Mouse (Mus musculus): ENCODE data around the gene Rps6ka5. TPM values are rescaled to one million over a fixed set of nuclear protein-coding genes. Genes with fewer than 3 reads are reported as not detected.
A peak's percentile ranks its signal among the peaks of the same experiment; 100 is the strongest.

The Rps6ka5 gene
- total RNA-seq, 2 experiments from 2014 or later, result 17.1 to 17.6 TPM

GRCm38 (mm10) chr12:100727891-100728290 lies 1.1 kb upstream of the Rps6ka5 start:
- DNase-seq (ENCODE audit: low spot score in 2 of 2), result no peak

GRCm38 (mm10) chr12:100725458-100725786 lies 1.4 kb downstream of the Rps6ka5 start:
- DNase-seq (ENCODE audit: low spot score in 2 of 2), result no peak

DNA sequence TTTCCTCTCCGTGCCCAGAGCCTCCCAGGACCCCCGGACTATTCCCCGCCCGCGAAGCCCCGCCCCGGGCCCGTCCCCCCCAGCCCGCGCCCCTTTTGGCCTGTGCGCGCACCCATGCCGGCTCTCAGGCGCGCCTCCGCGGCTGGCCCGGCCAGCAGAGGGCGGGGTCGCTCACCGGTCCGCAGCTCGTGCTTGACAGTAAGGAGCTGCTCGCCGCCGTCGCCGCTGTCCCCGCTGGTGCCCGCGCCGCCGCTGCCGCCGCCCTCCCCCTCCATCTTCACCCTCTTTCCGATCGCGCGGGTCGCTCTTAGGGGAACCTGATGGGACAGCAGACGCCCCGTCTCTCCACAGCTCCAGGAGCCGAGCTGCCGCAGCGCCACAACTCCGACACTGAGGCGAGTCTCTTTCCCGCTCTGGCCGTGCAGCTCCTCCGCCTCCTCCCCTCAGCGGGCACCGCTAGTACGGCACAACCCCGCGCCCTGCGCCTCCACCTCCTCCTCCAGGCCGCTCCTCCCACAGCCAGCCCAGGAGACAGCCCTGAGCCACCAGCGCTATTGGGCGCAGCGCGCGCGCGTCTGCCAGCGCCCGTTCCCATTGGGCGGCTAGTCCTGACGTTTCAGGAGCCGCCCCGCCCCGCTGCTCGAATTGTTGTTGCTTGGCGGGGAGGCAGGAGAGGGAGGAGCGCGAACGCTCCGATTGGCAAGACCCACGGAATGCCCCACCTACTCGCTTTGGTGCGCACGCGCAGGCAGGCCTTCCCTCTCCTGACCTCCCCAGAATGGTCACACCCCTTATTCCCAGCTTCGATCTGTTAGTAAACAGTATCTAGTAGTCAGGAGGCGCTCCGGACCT lies 2.0 kb downstream of the Rps6ka5 start:
- peak; percentile 98 to 100 for DNase-seq (ENCODE audit: low spot score in 2 of 2)

- no peak for DNase-seq (ENCODE audit: low spot score in 2 of 2)
Observed at GRCm38 (mm10) chr12:100724182-100724581, 2.6 kb downstream of the Rps6ka5 start.

- no peak for DNase-seq (ENCODE audit: low spot score in 2 of 2)
Observed at GRCm38 (mm10) chr12:100720801-100721200, 6.0 kb downstream of the Rps6ka5 start.

- no peak for DNase-seq (ENCODE audit: low spot score in 2 of 2)
Observed at GRCm38 (mm10) chr12:100717446-100717845, 9.3 kb downstream of the Rps6ka5 start.

- DNase-seq (ENCODE audit: low spot score in 2 of 2), result no peak
Observed at GRCm38 (mm10) chr12:100716969-100717368, 9.8 kb downstream of the Rps6ka5 start.

GRCm38 (mm10) chr12:100711819-100712218 lies 15.0 kb downstream of the Rps6ka5 start:
- DNase-seq (ENCODE audit: low spot score in 2 of 2), result no peak

DNA sequence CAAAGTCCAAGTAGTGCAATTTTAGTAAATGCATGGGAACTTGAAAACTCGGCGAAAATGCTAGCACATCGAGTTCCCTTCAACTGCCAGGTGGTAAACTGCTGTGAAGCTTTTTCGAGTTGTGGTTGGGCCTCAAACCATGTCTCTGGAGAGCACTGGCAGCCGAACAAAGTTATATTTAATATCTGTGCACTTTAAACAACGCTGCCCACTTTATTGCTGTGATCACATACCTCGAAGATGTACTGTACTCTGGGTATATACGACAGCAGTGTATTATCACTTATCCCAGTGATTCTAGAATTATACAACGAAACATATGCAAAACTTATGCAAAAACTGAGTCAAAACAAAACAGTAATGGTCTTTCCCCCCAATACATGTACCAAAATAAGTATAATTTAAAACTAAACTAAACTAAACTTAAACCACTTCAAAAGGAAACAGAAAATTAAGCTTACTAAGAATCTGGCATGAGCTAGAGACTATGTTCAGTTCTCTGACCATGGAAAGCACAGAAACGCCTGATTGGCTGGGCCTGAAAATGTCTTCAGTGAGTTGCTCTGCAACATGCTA lies 15.6 kb downstream of the Rps6ka5 start:
- no peak for DNase-seq (ENCODE audit: low spot score in 2 of 2)

DNA sequence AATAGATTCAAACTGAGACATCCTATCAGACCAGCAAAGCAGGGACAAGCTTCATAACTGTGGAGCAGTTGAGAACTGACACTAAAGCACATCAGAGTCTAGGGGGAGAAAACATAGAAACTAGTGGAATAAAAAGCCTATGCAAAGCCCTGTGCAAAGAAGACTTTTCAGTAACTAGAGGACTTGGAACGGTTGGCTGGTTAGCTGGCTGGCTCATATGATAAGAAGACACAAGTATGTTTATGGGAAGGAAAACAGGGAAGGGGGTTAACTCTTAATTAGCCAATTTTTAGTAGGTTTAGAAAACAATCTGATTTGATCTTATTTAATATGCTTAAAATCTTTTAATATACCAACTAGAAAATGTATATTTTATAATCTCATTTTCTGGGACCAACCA lies 16.4 kb downstream of the Rps6ka5 start:
- DNase-seq (ENCODE audit: low spot score in 2 of 2), result no peak

- DNase-seq (ENCODE audit: low spot score in 2 of 2), result no peak
Observed at GRCm38 (mm10) chr12:100707312-100707711, 19.5 kb downstream of the Rps6ka5 start.

DNA sequence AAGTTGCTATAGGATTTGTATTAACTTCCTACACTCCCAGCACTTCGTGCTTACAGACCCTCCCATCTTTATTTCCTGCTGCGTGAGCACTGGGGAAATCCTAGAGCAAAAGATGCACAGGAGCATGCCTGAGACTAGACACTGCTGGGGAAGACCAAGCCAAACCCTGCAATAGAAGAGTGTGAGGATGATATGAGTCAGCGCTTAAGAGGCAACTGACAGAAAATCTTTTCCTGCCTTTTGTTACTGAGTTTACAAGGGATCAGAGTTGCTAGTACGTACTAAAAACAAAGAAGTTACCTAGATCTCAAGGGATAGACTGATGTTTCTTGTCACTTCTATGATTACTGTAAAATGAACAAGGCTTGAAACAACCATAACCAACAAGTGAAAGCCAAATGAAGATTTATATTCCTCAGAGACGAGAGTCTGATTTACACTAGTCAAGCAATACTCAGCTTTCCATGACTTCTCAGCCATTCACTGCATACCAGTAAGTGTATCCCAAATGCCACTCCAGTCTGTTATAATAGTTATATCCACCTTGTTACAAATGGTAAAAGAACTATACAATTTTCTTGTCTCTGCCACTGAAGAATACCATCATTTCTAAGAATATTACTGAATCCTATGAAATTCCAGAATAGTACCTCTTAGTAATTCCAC lies 21.6 kb downstream of the Rps6ka5 start:
- no peak for DNase-seq (ENCODE audit: low spot score in 2 of 2)

GRCm38 (mm10) chr12:100698019-100698418 lies 28.8 kb downstream of the Rps6ka5 start:
- DNase-seq (ENCODE audit: low spot score in 2 of 2), result no peak

- peak in 1 of 2 experiments; percentile 9 for DNase-seq (ENCODE audit: low spot score in 2 of 2)
Observed at GRCm38 (mm10) chr12:100696621-100697020, 30.2 kb downstream of the Rps6ka5 start.

DNA sequence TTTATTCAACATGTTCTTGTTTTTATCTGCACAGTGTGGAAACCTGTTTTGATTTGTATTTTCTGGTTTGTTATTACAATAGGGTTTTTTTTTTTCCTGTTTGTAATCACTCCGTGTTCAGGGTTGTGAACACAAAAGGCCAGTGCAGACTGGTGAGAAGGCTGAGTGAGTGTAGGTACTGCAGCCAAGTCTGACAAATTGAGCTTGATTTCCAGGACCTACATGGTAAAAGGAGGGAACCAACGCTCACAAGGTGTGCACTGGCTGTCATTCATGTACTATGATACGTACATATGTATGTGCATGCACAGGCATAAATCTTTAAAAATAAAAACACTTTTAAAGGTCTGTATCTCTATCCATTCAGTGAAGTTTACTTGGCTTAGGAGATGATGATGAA lies 31.5 kb downstream of the Rps6ka5 start:
- no peak for DNase-seq (ENCODE audit: low spot score in 2 of 2)

- DNase-seq (ENCODE audit: low spot score in 2 of 2), result no peak
Observed at GRCm38 (mm10) chr12:100692208-100692607, 34.6 kb downstream of the Rps6ka5 start.

GRCm38 (mm10) chr12:100690444-100690843 lies 36.3 kb downstream of the Rps6ka5 start:
- no peak for DNase-seq (ENCODE audit: low spot score in 2 of 2)

DNA sequence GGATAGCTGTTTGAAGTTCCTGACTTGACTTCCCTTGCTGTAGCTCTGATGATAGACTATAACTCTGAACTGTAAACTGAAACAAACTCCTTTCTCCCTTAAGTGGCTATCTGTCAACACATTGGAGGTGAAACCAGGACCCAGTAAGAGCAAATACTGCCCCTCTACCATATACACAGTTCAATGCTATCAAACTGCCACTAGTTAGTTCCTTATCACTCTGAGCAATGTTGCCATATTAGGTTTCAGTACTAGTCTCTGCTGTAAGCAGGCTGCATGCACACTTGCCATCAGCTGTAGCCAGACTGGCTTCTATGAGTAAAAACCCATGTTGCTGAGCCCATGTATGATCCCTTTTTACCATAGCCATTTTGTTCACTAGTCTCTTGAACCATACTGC lies 38.6 kb downstream of the Rps6ka5 start:
- no peak for DNase-seq (ENCODE audit: low spot score in 2 of 2)

DNA sequence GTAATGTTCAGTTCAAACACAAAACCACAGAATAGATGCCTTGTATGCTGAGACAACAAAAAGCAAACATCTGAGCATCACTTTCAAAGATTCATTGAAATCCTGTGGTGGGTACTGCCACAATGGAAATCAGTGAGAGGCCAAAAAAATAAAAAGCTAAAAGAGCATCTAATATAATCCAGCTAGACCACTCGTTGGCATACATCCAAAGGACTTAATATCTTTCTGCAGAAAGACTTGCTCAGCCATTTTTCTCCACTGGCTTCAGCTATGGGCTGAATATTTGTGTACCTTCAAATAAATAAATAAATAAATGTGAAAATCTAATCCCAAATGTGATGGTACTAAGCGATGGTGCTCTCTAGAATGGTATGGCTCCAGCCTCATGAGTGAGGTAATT lies 39.8 kb downstream of the Rps6ka5 start:
- DNase-seq (ENCODE audit: low spot score in 2 of 2), result no peak

DNA sequence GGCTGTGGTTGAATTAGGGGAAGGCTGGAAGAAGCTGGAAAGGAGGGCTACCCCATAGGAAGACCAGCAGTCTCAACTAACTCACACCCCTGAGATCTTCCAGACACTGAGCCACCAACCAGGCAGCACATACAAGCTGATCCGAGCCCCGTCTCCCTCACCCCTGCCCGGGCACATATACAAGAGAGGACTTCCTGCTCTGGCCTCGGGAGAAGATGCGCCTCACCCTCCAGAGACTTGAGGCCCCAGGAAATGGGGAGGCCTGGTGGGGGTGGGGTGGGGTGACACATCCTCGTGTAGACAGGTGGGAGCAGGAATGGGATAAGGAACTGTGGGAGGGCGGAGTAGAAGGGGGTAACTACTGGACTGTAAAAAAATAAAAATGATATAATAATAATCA lies 45.0 kb downstream of the Rps6ka5 start:
- no peak for DNase-seq (ENCODE audit: low spot score in 2 of 2)

GRCm38 (mm10) chr12:100681241-100681640 lies 45.5 kb downstream of the Rps6ka5 start:
- no peak for DNase-seq (ENCODE audit: low spot score in 2 of 2)

- no peak for DNase-seq (ENCODE audit: low spot score in 2 of 2)
Observed at GRCm38 (mm10) chr12:100680676-100681075, 46.1 kb downstream of the Rps6ka5 start.

All from layer of hippocampus, postnatal 14 days (tissue).